Comparison of ENCODE assay signal across 13 mouse cellular contexts in genomic region chr7:100854137-100854814, GRCm38 (mm10). TPM values are rescaled to one million over a fixed set of nuclear protein-coding genes. Genes with fewer than 3 reads are reported as not detected.
A peak's percentile ranks its signal among the peaks of the same experiment; 100 is the strongest.
DNase-seq lines count a peak whose midpoint lies in the region; ATAC-seq lines count a peak whose summit lies in the region.
"Had no signal": no experiment of that assay in that cellular context is flagged by ENCODE, and none has a peak within 500 bp of the region (broad histone marks: within the 10 kb centered on the region; RNA-seq: fewer than 3 reads in every experiment).

No protein-coding gene starts in this region.

- 0 out of 2 replicates have a peak, but pooled peaks have one; percentile 46 for ATAC-seq in kidney, embryonic 15.5 days (replicated peaks; ENCODE audit: low FRiP score)
- no peak for ATAC-seq in liver, embryonic 15.5 days (ENCODE audit: insufficient read depth)
- no peak; the same call in 1 of the 2 replicates for ATAC-seq in granulocyte monocyte progenitor cell, adult 5-6 weeks (replicated peaks; ENCODE audit: poor library complexity, severe bottlenecking)
- ATAC-seq: intestine, postnatal 0 days; midbrain, embryonic 16.5 days had no signal

- DNase-seq in adrenal gland, postnatal 14 days: peak; percentile 49
- DNase-seq in adrenal gland, adult (ENCODE audit: inconsistent age in 2 of 2, low spot score in 1 of 2): no peak
- DNase-seq in kidney, postnatal 14 days: no peak
- DNase-seq in forelimb bud, embryonic 11.5 days (ENCODE audit: low read depth, low spot score): peak; percentile 28
- DNase-seq in c-Kit-positive CD71-positive TER-119-positive erythroid progenitor cells, embryonic 14.5 days (ENCODE audit: low spot score): no peak
- DNase-seq: lung, adult 2 months; thymus, adult 18-20 months had no signal

- peak overlapping the region; percentile 28; the same call in 1 of the 2 replicates for H3K9ac ChIP-seq in kidney, embryonic 15.5 days
- H3K9ac ChIP-seq in liver, embryonic 15.5 days: peak overlapping the region; percentile 26; the same call in 1 of the 2 replicates

- no peak overlapping the region for H3K4me2 ChIP-seq in kidney, embryonic 15.5 days
- H3K4me2 ChIP-seq in liver, embryonic 15.5 days: peak overlapping the region; percentile 41

- no peaks in the 10 kb centered on the region for H3K9me3 ChIP-seq in kidney, embryonic 15.5 days (replicated peaks)
- H3K9me3 ChIP-seq in liver, embryonic 15.5 days (replicated peaks): no peaks in the 10 kb centered on the region

- H3K4me1 ChIP-seq in kidney, embryonic 15.5 days: peaks cover 56% of the 10 kb centered on the region
- peaks cover 90% of the 10 kb centered on the region for H3K4me1 ChIP-seq in liver, embryonic 15.5 days (replicated peaks)

- peak overlapping the region; percentile 56; the same call in 1 of the 2 replicates for H3K27ac ChIP-seq in kidney, embryonic 15.5 days
- H3K27ac ChIP-seq in liver, embryonic 15.5 days (replicated peaks): peak overlapping the region; percentile 77

- no peaks in the 10 kb centered on the region for H3K27me3 ChIP-seq in kidney, embryonic 15.5 days
- no peaks in the 10 kb centered on the region for H3K27me3 ChIP-seq in liver, embryonic 15.5 days

- 43% methylated on average over 6 of the region's 6 CpGs for WGBS in kidney, embryonic 15.5 days
- WGBS in liver, embryonic 15.5 days (ENCODE audit: insufficient replicate concordance): 35% methylated on average over 6 of the region's 6 CpGs

- no peaks in the 10 kb centered on the region for H3K36me3 ChIP-seq in kidney, embryonic 15.5 days
- peaks cover 82% of the 10 kb centered on the region for H3K36me3 ChIP-seq in liver, embryonic 15.5 days (replicated peaks)

- H3K4me3 ChIP-seq in kidney, embryonic 15.5 days (replicated peaks): no peak overlapping the region
- H3K4me3 ChIP-seq in liver, embryonic 15.5 days (replicated peaks): peak overlapping the region; percentile 17
- H3K4me3 ChIP-seq: erythroblast, embryonic 14.5 days had no signal

RNA-seq across cellular contexts. Expression of gene Relt, which starts 9.0 kb away (rescaled TPM):
- 3.1 and 5.8 TPM in 2 replicates for total RNA-seq in adrenal gland, postnatal 14 days (2021)
- polyA plus RNA-seq in kidney, embryonic 15.5 days (2015; fragmentation: Nextera tagmentation; extraction: Ambion mirVana): 3.8 and 4.9 TPM in 2 replicates
- 17.4 and 21.4 TPM in 2 replicates for polyA plus RNA-seq in liver, embryonic 15.5 days (2015; fragmentation: Nextera tagmentation; extraction: Ambion mirVana)
- total RNA-seq in granulocyte monocyte progenitor cell, adult 5-6 weeks (2014; fragmentation: Nextera tagmentation): 12.5 and 13.4 TPM in 2 replicates
- total RNA-seq in granulocyte monocyte progenitor cell, adult 5-6 weeks (2017): 9.8 and 12.1 TPM in 2 replicates

Comparison
In these comparisons a context has a peak if more than half of its experiments do, and no peak if none do; other contexts are left out.
1. DNase-seq: peak in adrenal gland, postnatal 14 days (single experiment) and forelimb bud, embryonic 11.5 days (single experiment); none in adrenal gland, adult (0 of 2), kidney, postnatal 14 days (single experiment) and c-Kit-positive CD71-positive TER-119-positive erythroid progenitor cells, embryonic 14.5 days (single experiment).